Mouse (Mus musculus): ENCODE data around the gene Il21r. TPM values are rescaled to one million over a fixed set of nuclear protein-coding genes. Genes with fewer than 3 reads are reported as not detected.
A peak's percentile ranks its signal among the peaks of the same experiment; 100 is the strongest.

Gene Il21r
- 1 to 10 TPM in 1 of 2 experiments, under 1 TPM in 1; 0.47 to 2.9 TPM for total RNA-seq (2021)
- long read RNA-seq, experiment 1, partial matches to known transcripts, result 0 of 1 reads
- long read RNA-seq, experiment 1, other reads (novel, unspliced or antisense), result 1 of 1 reads
- long read RNA-seq, experiment 2, partial matches to known transcripts, result 0 of 1 reads
- long read RNA-seq, experiment 2, other reads (novel, unspliced or antisense), result 1 of 1 reads

GRCm38 (mm10) chr7:125603185-125603631, at the start of gene Il21r:
TSS of gene Il21r (plus strand) at chr7:125603429.
- peak in 1 of 2 experiments; percentile 54 for DNase-seq

GRCm38 (mm10) chr7:125553653-125554428, 49.4 kb upstream of the Il21r start:
- no peak for DNase-seq

GRCm38 (mm10) chr7:125554456-125555114, 48.6 kb upstream of the Il21r start:
- peak in 1 of 2 experiments; percentile 45 for DNase-seq

- peak; percentile 51 to 74 for DNase-seq
These were observed 47.8 kb upstream of the Il21r start for GRCm38 (mm10) chr7:125555351-125555872.

- no peak for DNase-seq
These were observed 47.1 kb upstream of the Il21r start for GRCm38 (mm10) chr7:125556096-125556495.

- peak in 1 of 2 experiments; percentile 50 for DNase-seq
These were observed 46.4 kb upstream of the Il21r start for GRCm38 (mm10) chr7:125556865-125557264.

- DNase-seq, result no peak
These were observed 44.8 kb upstream of the Il21r start for GRCm38 (mm10) chr7:125558401-125558945.

- peak; percentile 54 to 56 for DNase-seq
These were observed 44.2 kb upstream of the Il21r start for GRCm38 (mm10) chr7:125558997-125559396.

GRCm38 (mm10) chr7:125559537-125559936, 43.7 kb upstream of the Il21r start:
- peak; percentile 65 to 81 for DNase-seq

GRCm38 (mm10) chr7:125560146-125560785, 43.0 kb upstream of the Il21r start:
- DNase-seq, result peak; percentile 74 to 81

GRCm38 (mm10) chr7:125561085-125561690, 42.0 kb upstream of the Il21r start:
- DNase-seq, result peak; percentile 91 to 96

- DNase-seq, result peak in 1 of 2 experiments; percentile 23
These were observed 40.8 kb upstream of the Il21r start for GRCm38 (mm10) chr7:125562413-125562812.

GRCm38 (mm10) chr7:125563093-125563492, 40.1 kb upstream of the Il21r start:
- DNase-seq, result no peak

- DNase-seq, result peak in 1 of 2 experiments; percentile 4
These were observed 38.8 kb upstream of the Il21r start for GRCm38 (mm10) chr7:125564316-125565024.

- no peak for DNase-seq
These were observed 37.5 kb upstream of the Il21r start for GRCm38 (mm10) chr7:125565516-125566285.

- peak in 1 of 2 experiments; percentile 40 for DNase-seq
These were observed 36.8 kb upstream of the Il21r start for GRCm38 (mm10) chr7:125566420-125566819.

- no peak for DNase-seq
These were observed 34.3 kb upstream of the Il21r start for GRCm38 (mm10) chr7:125568888-125569287.

- DNase-seq, result no peak
These were observed 31.3 kb upstream of the Il21r start for GRCm38 (mm10) chr7:125571891-125572290.

- peak; percentile 35 to 61 for DNase-seq
These were observed 30.5 kb upstream of the Il21r start for GRCm38 (mm10) chr7:125572737-125573136.

- DNase-seq, result no peak
These were observed 29.4 kb upstream of the Il21r start for GRCm38 (mm10) chr7:125573849-125574248.
